Mouse (Mus musculus) embryonic facial prominence, embryonic 15.5 days (tissue): ENCODE data around the gene Jmjd1c. TPM values are rescaled to one million over a fixed set of nuclear protein-coding genes. Genes with fewer than 3 reads are reported as not detected.
A peak's percentile ranks its signal among the peaks of the same experiment; 100 is the strongest.

Source experiments
- ATAC-seq: fragments of 200-750 bp; cut with Nextera tagmentation; 2 replicates; pipeline ENCODE4 v1.8.0; 2017; ENCODE audit warnings: low read depth, moderate TSS enrichment; ENCODE audit not compliant: insufficient number of reproducible peaks, low FRiP score, low TSS enrichment
- H3K27ac ChIP-seq: fragments of 300-500 bp; sonication (generic); replicated peaks from 2 replicates; pipeline ENCODE4 v1.5.1; 2015; ENCODE audit warnings: mild to moderate bottlenecking, inconsistent platforms
- H3K27me3 ChIP-seq: fragments of 300-500 bp; sonication (generic); 2 replicates; pipeline ENCODE4 v1.6.1; 2015; ENCODE audit warnings: inconsistent platforms
- H3K36me3 ChIP-seq: fragments of 300-500 bp; sonication (generic); 2 replicates; pipeline ENCODE4 v1.6.1; 2015; ENCODE audit warnings: mild to moderate bottlenecking, inconsistent platforms
- H3K4me1 ChIP-seq: fragments of 300-500 bp; sonication (generic); 2 replicates; pipeline ENCODE4 v1.6.1; 2015; ENCODE audit warnings: inconsistent platforms
- H3K4me2 ChIP-seq: fragments of 300-500 bp; sonication (generic); replicated peaks from 2 replicates; pipeline ENCODE4 v1.6.1; 2015; ENCODE audit warnings: mild to moderate bottlenecking, inconsistent platforms
- H3K4me3 ChIP-seq: fragments of 300-500 bp; sonication (generic); replicated peaks from 2 replicates; pipeline ENCODE4 v1.5.1; 2015; ENCODE audit warnings: mild to moderate bottlenecking, inconsistent platforms
- H3K9ac ChIP-seq: fragments of 300-500 bp; sonication (generic); 2 replicates; pipeline ENCODE4 v1.6.1; 2015; ENCODE audit warnings: inconsistent platforms
- H3K9me3 ChIP-seq: fragments of 300-500 bp; sonication (generic); replicated peaks from 2 replicates; pipeline ENCODE4 v1.6.1; 2016; ENCODE audit warnings: inconsistent platforms
- WGBS: fragments of 180-500 bp; shearing (Covaris S2); methylation state at CpG from one replicate; pipeline ENCODE4 v1.1.7; 2015; 5-methylcytosine and 5-hydroxymethylcytosine counted together
- polyA plus RNA-seq: library from polyadenylated mRNA; unstranded; fragments of >200 nt; fragmentation: Nextera tagmentation; extraction: Ambion mirVana; gene quantifications from 2 replicates; pipeline ENCODE4 v1.2.1, GENCODE M21; 2015

Gene Jmjd1c
- polyA plus RNA-seq, 1 experiment from 2014 or later, result 56.6 TPM

DNA sequence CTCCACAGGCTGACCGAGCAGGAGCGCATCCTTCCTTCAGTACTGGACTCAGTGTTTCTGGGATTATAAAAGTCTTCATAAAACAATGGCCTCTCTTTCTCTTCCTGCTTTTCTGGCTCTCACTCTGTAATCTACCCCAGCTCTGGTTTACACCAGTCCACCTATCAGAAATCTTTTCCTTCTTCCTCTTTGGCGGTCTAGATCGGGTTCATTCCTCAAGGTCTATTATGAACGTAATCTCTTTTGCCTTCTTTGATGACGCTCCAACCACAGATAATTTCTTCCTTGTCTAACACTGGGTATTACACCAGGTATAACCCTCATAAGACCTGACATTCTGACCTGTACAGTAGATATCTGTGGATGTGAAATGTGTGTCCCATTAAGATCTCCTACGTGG, 1.0 kb upstream of the Jmjd1c start:
- no peak for ATAC-seq
- Histone ChIP-seq H3K9ac (no peak overlapping the region), H3K4me2 (no peak overlapping the region), H3K4me3 (no peak overlapping the region), H3K27me3 (no peaks in the 10 kb centered on the region), H3K4me1 (peaks cover 36% of the 10 kb centered on the region), H3K9me3 (no peaks in the 10 kb centered on the region), H3K27ac (no peak overlapping the region), H3K36me3 (0 out of 2 replicates have a peak, but pooled peaks cover 2% of the 10 kb centered on the region)
- 83% methylated on average over 7 of the region's 7 CpGs for WGBS

DNA sequence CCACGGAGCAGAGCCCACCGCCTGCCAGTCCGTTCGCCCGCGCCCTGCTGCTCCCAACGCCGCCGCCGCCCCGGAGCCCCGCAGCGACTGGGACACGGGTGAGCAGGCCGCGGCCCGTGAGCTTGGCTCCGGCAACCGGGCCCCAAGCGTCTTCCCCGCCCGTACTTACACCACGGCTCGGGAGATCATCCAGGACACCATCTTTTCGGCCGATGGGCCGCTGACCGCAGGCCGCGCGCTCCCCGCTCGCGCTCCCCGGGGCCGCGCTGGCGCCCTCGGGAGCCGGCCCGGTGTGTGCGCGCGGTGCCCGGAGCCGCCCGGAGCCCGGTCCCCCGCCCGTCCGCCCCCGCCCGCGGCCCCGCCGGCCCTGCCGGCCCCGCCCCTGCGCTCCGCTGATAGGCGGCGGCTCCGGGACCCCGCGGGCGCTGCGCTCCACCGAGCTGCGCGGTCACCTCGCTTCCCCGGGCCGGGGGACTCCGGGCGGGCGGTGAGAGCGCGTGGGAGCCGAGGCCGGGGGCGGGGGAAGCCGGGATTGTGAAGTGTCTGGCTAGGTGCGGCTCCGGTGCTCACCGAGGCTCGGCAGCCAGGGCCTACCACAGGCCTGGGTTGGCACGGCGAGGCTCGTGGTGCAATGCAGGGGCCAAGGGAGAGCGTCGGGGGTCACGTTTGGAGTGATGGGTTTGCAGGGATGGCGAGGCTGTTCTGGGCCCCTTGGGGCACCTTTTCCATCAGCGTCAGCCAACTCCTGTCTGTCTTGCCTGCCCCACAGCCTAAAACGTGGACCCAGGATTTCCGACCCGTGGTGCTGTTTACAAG, 904 bp downstream of the Jmjd1c start, which contains the start of gene Reep3:
Reep3 (minus strand) TSS at position 325 of the 816 bp plus-strand sequence.
- H3K27me3 ChIP-seq, result no peaks in the 10 kb centered on the region
- peaks cover 45% of the 10 kb centered on the region for H3K4me1 ChIP-seq
- peak within 1 kb of the TSS; percentile 73 for H3K4me2 ChIP-seq
- peak within 1 kb of the TSS; percentile 95 for H3K4me3 ChIP-seq
- ATAC-seq, result peak; percentile 87
- WGBS, result under 1% methylated on average over 77 of the region's 97 CpGs
- peak within 1 kb of the TSS; percentile 80 for H3K9ac ChIP-seq
- H3K27ac ChIP-seq, result peak within 1 kb of the TSS; percentile 96
- H3K9me3 ChIP-seq, result no peaks in the 10 kb centered on the region
- no peaks in the 10 kb centered on the region for H3K36me3 ChIP-seq

DNA sequence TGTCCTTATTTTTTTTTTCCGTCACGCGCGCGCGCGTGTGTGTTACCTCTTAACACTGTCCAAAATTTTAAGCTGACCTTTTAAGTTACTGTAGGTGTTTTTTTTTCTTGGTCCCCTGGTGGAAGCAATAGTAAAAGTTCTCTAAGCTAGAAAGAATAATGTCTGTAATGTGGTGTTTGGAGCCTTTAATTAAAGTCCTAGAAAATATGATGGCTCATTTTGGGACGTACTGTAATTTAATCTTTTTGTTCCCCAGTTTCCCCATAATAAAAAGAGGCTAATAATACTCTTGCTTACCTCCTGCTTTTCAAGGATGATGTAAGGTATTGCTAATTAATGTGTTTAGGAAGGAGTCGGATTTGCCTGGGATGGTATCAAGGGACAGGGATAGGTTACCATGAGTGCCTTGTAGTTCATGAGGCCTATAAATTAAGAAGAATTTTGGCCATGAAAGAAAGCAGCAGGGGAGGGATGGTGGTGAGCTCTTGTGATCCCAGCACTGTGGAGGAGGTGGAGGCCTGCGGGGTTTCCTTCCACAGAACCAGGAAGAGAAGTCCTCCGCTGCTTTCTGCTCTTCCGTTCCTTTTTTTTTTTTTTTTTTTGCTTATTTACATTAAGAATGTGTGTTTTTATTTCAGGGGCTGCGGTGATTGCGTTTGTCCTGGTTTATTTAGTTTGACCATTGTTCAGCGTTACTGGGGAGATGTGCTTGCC, 1.7 kb downstream of the Jmjd1c start:
- H3K4me2 ChIP-seq, result peak overlapping the region; percentile 73
- peak overlapping the region; percentile 80 for H3K9ac ChIP-seq
- no peaks in the 10 kb centered on the region for H3K27me3 ChIP-seq
- peak overlapping the region; percentile 96 for H3K27ac ChIP-seq
- H3K4me1 ChIP-seq, result peaks cover 50% of the 10 kb centered on the region
- no peaks in the 10 kb centered on the region for H3K9me3 ChIP-seq
- no peak for ATAC-seq
- peak overlapping the region; percentile 95 for H3K4me3 ChIP-seq
- WGBS, result 3% methylated on average over 15 of the region's 15 CpGs
- H3K36me3 ChIP-seq, result no peaks in the 10 kb centered on the region

DNA sequence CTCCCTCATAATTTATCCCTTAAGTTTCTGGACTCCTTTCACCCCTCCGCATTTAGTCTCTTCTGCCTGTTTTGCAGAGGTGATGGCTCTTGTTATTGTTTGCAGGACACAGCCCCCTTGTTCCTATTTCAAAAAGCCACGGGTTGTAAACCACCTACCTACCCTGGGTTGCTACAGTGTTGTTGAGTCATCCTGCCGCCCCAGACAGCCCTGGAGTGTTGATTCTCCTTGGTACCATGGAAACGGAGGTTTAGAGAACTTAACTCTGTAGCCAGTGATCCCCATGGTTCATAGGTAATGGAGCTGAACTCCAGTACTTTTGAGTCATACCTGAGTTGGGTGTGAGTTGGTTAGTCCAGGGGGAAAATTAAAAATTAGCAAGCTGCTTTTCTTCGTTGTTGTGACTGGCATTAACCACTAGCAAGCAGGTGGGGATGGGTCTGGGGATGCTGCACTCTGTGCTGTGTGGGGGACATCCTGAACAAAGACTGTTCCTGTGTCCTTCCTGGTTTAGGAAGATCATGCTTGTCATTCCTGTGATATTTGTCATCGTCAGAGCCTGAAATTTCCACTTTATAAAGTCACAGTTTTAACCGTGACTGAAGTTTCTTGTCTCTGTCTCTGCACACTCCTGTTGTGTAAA, 2.6 kb downstream of the Jmjd1c start:
- Histone ChIP-seq H3K4me2 (peak overlapping the region; percentile 73), H3K9me3 (no peaks in the 10 kb centered on the region), H3K36me3 (no peaks in the 10 kb centered on the region), H3K27me3 (no peaks in the 10 kb centered on the region), H3K4me3 (peak overlapping the region; percentile 95), H3K27ac (no peak overlapping the region), H3K4me1 (peaks cover 60% of the 10 kb centered on the region), H3K9ac (no peak overlapping the region)
- 19% methylated on average over 7 of the region's 7 CpGs for WGBS
- ATAC-seq, result no peak

DNA sequence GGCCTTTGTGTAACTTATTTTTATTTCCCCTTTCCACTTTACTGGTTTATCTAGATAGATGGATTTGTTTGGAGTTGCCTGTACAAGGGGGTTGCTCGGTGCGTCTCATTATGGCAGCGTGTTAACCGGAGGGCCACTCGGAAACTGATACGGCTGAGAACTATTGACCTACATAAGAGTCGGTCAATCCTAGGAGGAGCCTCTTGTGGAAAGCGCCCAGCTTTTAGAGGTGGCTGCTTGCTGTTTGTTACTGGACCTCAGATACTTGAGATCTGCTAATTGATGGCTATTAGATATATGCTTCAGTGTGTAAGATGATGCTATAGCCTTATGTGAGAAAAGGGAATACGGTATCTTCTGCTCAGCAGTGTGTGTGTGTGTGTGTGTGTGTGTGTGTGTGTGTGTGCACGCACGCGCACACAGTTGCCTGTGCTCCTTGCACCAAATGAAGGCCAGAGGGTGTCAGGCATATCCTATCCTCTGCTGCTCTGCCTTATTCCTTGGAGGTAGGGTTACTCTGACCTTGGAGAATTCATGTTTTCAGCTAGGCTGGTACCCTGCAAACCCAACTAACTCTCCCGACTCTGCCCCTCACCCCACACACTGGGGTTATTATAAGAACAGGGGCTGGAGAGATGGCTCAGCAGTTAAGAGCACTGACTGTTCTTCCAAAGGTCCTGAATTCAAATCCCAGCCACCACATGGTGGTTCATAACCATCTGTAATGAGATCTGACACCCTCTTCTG, 3.4 kb downstream of the Jmjd1c start:
- no peak overlapping the region; the same call in 1 of the 2 replicates for H3K4me3 ChIP-seq
- no peaks in the 10 kb centered on the region for H3K36me3 ChIP-seq
- H3K4me2 ChIP-seq, result peak overlapping the region; percentile 73
- 49% methylated on average over 13 of the region's 13 CpGs for WGBS
- no peaks in the 10 kb centered on the region for H3K9me3 ChIP-seq
- ATAC-seq, result no peak
- no peak overlapping the region for H3K9ac ChIP-seq
- no peaks in the 10 kb centered on the region for H3K27me3 ChIP-seq
- no peak overlapping the region for H3K27ac ChIP-seq
- H3K4me1 ChIP-seq, result peaks cover 65% of the 10 kb centered on the region

DNA sequence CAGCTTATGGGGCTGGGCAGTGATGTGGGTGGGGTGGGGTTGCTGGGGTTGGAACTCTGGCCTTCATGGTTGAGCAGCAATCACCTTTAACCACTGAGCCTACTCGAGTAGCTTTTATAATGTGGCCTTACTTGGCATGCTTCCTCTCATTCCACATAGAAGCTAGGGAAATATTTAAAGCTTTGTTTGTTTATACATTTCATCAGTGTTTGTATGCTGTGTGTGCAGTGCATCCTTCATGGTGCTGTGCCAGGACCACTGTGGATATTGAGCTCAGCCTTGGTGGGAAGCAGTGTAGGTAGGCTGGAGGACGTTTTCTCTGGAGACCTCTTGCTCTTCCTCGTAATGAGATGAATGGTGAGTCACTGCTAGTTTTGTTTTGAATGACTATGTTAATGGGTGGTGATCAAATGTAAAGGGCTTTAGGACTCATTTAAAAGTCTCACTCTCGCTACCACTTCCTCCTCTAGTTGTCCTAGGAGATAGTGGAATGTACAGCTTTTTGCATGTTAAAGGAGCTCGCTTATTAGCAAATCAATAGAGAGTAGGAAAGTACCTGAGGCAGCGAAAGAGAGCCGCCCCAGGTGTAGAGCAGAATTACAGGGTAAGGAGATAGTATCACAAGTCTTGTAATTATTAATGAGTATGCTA, 4.2 kb downstream of the Jmjd1c start:
- ATAC-seq, result no peak
- Histone ChIP-seq H3K36me3 (no peaks in the 10 kb centered on the region), H3K4me3 (no peak overlapping the region), H3K4me2 (no peak overlapping the region), H3K27ac (no peak overlapping the region), H3K9ac (no peak overlapping the region), H3K4me1 (peaks cover 71% of the 10 kb centered on the region), H3K27me3 (no peaks in the 10 kb centered on the region), H3K9me3 (no peaks in the 10 kb centered on the region)
- WGBS, result 55% methylated on average over 7 of the region's 7 CpGs

DNA sequence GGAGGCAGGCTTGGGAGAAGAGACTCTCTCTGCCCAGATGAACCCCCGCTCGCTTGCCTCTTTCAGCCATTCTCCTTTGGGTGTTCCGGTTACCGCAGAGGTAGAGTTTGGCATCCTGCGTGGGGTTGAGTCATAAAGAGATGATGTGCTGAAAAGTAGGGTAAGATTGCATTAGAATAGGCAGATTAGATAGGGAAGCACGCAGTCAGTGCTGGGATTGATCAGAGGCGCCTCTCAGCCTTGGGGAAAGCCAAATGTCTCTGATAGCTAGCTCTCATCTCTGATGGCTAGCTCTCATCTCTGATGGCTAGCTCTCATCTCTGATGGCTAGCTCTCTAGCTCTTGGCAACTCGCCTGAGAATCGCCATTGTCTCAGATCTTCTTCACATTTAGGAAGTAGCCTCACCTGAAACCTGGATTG, 4.9 kb downstream of the Jmjd1c start:
- Histone ChIP-seq H3K4me2 (no peak overlapping the region), H3K9me3 (no peaks in the 10 kb centered on the region), H3K9ac (no peak overlapping the region), H3K4me1 (peaks cover 72% of the 10 kb centered on the region), H3K36me3 (no peaks in the 10 kb centered on the region), H3K27me3 (no peaks in the 10 kb centered on the region), H3K4me3 (no peak overlapping the region), H3K27ac (no peak overlapping the region)
- WGBS, result 69% methylated on average over 9 of the region's 9 CpGs
- no peak for ATAC-seq

DNA sequence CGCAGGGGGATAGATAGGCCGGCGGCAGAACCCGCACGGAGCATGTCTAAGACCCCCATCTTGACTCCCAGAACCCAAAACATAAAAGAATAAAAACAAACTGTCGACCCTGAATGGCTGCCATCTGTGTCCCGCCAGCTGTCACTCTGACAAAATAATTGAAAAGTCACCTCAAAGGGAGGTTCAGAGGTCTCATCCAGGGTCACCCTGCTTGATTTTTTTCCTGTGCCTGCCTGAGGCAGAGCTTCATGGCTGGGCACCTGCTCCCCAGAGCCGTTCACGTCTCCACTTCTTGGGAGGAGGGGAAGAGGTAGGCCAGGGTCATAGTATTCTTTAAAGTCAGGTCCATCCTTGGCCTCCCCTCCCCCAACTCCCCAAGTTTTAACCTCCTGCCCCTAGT, 8.6 kb downstream of the Jmjd1c start:
- Histone ChIP-seq H3K36me3 (no peaks in the 10 kb centered on the region), H3K4me2 (no peak overlapping the region), H3K9me3 (no peaks in the 10 kb centered on the region), H3K4me3 (no peak overlapping the region), H3K27me3 (no peaks in the 10 kb centered on the region), H3K9ac (no peak overlapping the region), H3K27ac (no peak overlapping the region), H3K4me1 (peaks cover 82% of the 10 kb centered on the region)
- WGBS, result 16% methylated on average over 9 of the region's 9 CpGs
- no peak for ATAC-seq

DNA sequence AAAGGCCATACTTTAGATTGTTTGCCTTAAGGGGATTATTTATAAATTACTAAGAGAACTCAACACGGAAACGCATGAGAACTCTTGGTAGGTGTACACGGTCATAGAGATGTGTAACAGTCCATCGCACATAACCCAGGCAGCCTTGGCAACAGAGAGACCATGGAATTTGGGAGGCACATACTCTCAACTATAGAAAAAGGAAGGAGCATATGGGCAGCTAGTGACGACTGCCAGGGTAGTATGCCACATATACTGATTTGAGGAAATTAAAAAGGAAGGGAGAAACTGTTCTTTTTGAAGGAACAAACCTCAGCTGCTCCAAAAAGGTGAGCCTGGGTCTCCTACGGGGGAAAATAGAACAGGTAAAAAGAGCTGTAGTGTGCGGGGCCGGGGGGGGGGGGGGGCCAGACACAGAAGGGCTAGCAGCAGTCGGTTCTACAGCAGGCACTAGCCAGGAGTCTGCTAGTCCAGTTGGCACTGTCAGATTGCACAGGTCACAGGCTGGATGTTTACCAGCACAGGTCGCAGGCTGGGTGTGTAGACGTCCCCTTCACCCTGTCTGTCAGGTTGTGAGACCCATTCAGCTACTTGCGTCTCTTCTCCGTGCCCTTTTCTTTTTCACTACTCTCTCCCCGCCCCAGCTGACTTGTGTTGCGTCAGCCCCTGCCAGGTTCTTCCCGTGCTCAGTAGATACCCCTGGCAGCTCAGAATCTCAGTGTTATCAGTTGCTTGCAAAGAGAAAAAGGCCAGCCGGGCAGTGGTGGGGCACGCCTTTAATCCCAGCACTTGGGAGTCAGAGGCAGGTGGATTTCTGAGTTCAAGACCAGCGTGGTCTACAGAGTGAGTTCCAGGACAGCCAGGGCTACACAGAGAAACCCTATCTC, 9.6 kb downstream of the Jmjd1c start:
- Histone ChIP-seq H3K27ac (0 out of 2 replicates have a peak overlapping the region, but pooled peaks have one; percentile 58), H3K36me3 (0 out of 2 replicates have a peak, but pooled peaks cover 2% of the 10 kb centered on the region), H3K9me3 (no peaks in the 10 kb centered on the region), H3K4me3 (no peak overlapping the region), H3K9ac (no peak overlapping the region), H3K4me1 (peaks cover 76% of the 10 kb centered on the region), H3K4me2 (no peak overlapping the region), H3K27me3 (no peaks in the 10 kb centered on the region)
- no peak for ATAC-seq
- WGBS, result 66% methylated on average over 19 of the region's 19 CpGs

DNA sequence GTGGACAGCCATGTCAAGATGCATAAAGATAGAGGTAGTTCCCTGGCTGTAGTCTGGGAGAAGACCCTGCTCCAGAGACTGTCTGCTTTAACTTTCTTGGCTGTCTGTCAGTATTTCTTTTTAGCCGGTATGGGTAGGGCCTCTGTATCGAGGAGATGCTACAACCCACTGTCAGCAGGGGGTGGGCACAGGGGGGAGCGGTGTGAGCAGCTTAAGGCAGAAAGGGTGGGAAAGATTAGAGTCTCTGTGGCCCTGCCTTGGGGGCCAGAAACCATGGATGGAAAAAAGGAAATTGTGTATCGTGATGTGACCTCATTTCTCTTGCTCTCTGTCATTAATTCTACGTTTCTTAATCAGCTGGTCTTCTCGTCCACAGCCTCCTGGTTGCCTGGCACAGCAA, 10.5 kb downstream of the Jmjd1c start:
- no peaks in the 10 kb centered on the region for H3K27me3 ChIP-seq
- ATAC-seq, result no peak
- H3K27ac ChIP-seq, result peak overlapping the region; percentile 58; the same call in 1 of the 2 replicates
- H3K4me2 ChIP-seq, result no peak overlapping the region
- peaks cover 81% of the 10 kb centered on the region for H3K4me1 ChIP-seq
- 0 out of 2 replicates have a peak, but pooled peaks cover 2% of the 10 kb centered on the region for H3K36me3 ChIP-seq
- no peak overlapping the region for H3K4me3 ChIP-seq
- no peaks in the 10 kb centered on the region for H3K9me3 ChIP-seq
- WGBS, result 48% methylated on average over 6 of the region's 6 CpGs
- no peak overlapping the region for H3K9ac ChIP-seq
